Mouse (Mus musculus) midbrain, embryonic 13.5 days (tissue): ENCODE results near the gene Ncf1. TPM values are rescaled to one million over a fixed set of nuclear protein-coding genes. Genes with fewer than 3 reads are reported as not detected.
A peak's percentile ranks its signal among the peaks of the same experiment; 100 is the strongest.

Experiments
- ATAC-seq: fragments of 200-750 bp; cut with Nextera tagmentation; 2 replicates; pipeline ENCODE4 v1.8.0; 2017; ENCODE audit warnings: mild to moderate bottlenecking, moderate TSS enrichment, moderate library complexity
- H3K27ac ChIP-seq: fragments of 300-500 bp; sonication (generic); 2 replicates; pipeline ENCODE4 v1.5.1; 2015; ENCODE audit warnings: inconsistent platforms, mild to moderate bottlenecking, moderate library complexity
- H3K27me3 ChIP-seq: fragments of 300-500 bp; sonication (generic); 2 replicates; pipeline ENCODE4 v1.6.1; 2015; ENCODE audit warnings: mild to moderate bottlenecking, inconsistent platforms
- H3K36me3 ChIP-seq: fragments of 300-500 bp; sonication (generic); 2 replicates; pipeline ENCODE4 v1.6.1; 2015; ENCODE audit warnings: mild to moderate bottlenecking, inconsistent platforms
- H3K4me1 ChIP-seq: fragments of 300-500 bp; sonication (generic); replicated peaks from 2 replicates; pipeline ENCODE4 v1.6.1; 2015; ENCODE audit warnings: inconsistent platforms
- H3K4me2 ChIP-seq: fragments of 300-500 bp; sonication (generic); replicated peaks from 2 replicates; pipeline ENCODE4 v1.6.1; 2015; ENCODE audit warnings: moderate library complexity, mild to moderate bottlenecking, inconsistent platforms
- H3K4me3 ChIP-seq: fragments of 300-500 bp; sonication (generic); replicated peaks from 2 replicates; pipeline ENCODE4 v1.5.1; 2015; ENCODE audit warnings: mild to moderate bottlenecking, inconsistent platforms
- H3K9ac ChIP-seq: fragments of 300-500 bp; sonication (generic); replicated peaks from 2 replicates; pipeline ENCODE4 v1.6.1; 2015; ENCODE audit warnings: mild to moderate bottlenecking, inconsistent platforms
- H3K9me3 ChIP-seq: fragments of 300-500 bp; sonication (generic); 2 replicates; pipeline ENCODE4 v1.6.1; 2016; ENCODE audit warnings: mild to moderate bottlenecking, inconsistent platforms
- WGBS: fragments of 180-500 bp; shearing (Covaris S2); methylation state at CpG from one replicate; pipeline ENCODE4 v1.1.7; 2015; 5-methylcytosine and 5-hydroxymethylcytosine counted together
- polyA plus RNA-seq: library from polyadenylated mRNA; unstranded; fragments of >200 nt; fragmentation: Nextera tagmentation; extraction: Ambion mirVana; gene quantifications from 2 replicates; pipeline ENCODE4 v1.2.1, GENCODE M21; 2015

Gene Ncf1
- polyA plus RNA-seq, 1 experiment from 2014 or later, result 1.6 TPM

- Histone ChIP-seq H3K4me1 (0 out of 2 replicates have a peak, but pooled peaks cover 4% of the 10 kb centered on the region), H3K27ac (no peak overlapping the region), H3K9me3 (no peaks in the 10 kb centered on the region), H3K36me3 (no peaks in the 10 kb centered on the region), H3K4me2 (no peak overlapping the region), H3K4me3 (no peak overlapping the region), H3K27me3 (peaks cover 6% of the 10 kb centered on the region), H3K9ac (no peak overlapping the region)
- WGBS, result 40% methylated on average over 11 of the region's 11 CpGs
- ATAC-seq, result no peak; the same call in 1 of the 2 replicates
These were observed 1.7 kb downstream of the Ncf1 start for GRCm38 (mm10) chr5:134227574-134228248.

GRCm38 (mm10) chr5:134226946-134227345 is 2.5 kb downstream of the Ncf1 start:
- Histone ChIP-seq H3K9ac (no peak overlapping the region), H3K4me1 (peaks cover 8% of the 10 kb centered on the region), H3K36me3 (no peaks in the 10 kb centered on the region), H3K27ac (no peak overlapping the region), H3K4me3 (no peak overlapping the region), H3K9me3 (no peaks in the 10 kb centered on the region), H3K4me2 (no peak overlapping the region), H3K27me3 (peaks cover 11% of the 10 kb centered on the region)
- ATAC-seq, result no peak
- WGBS, result 80% methylated on average over 12 of the region's 12 CpGs

- H3K4me1 ChIP-seq, result peaks cover 14% of the 10 kb centered on the region
- H3K27me3 ChIP-seq, result peaks cover 14% of the 10 kb centered on the region
- H3K36me3 ChIP-seq, result no peaks in the 10 kb centered on the region
- H3K4me2 ChIP-seq, result no peak overlapping the region
- no peak overlapping the region for H3K27ac ChIP-seq
- no peak overlapping the region for H3K9ac ChIP-seq
- H3K9me3 ChIP-seq, result no peaks in the 10 kb centered on the region
- ATAC-seq, result no peak
- no peak overlapping the region for H3K4me3 ChIP-seq
- WGBS, result 81% methylated on average over 30 of the region's 30 CpGs
These were observed 4.1 kb downstream of the Ncf1 start for GRCm38 (mm10) chr5:134225110-134225901.

- Histone ChIP-seq H3K9me3 (no peaks in the 10 kb centered on the region), H3K9ac (peak overlapping the region; percentile 54), H3K4me2 (peak overlapping the region; percentile 54), H3K4me3 (peak overlapping the region; percentile 30), H3K4me1 (peaks cover 10% of the 10 kb centered on the region), H3K27ac (no peak overlapping the region), H3K27me3 (peaks cover 14% of the 10 kb centered on the region), H3K36me3 (peaks cover 9% of the 10 kb centered on the region)
- WGBS, result under 1% methylated on average over 35 of the region's 36 CpGs
- ATAC-seq, result peak; percentile 54
These were observed 7.7 kb downstream of the Ncf1 start for GRCm38 (mm10) chr5:134221708-134222150.

GRCm38 (mm10) chr5:134221278-134221677 is 8.1 kb downstream of the Ncf1 start:
- Histone ChIP-seq H3K4me3 (peak overlapping the region; percentile 30; the same call in 1 of the 2 replicates), H3K4me1 (peaks cover 10% of the 10 kb centered on the region), H3K9me3 (no peaks in the 10 kb centered on the region), H3K27me3 (peaks cover 14% of the 10 kb centered on the region), H3K36me3 (peaks cover 14% of the 10 kb centered on the region), H3K9ac (peak overlapping the region; percentile 54; the same call in 1 of the 2 replicates), H3K4me2 (peak overlapping the region; percentile 54), H3K27ac (no peak overlapping the region)
- ATAC-seq, result no peak
- WGBS, result 46% methylated on average over 4 of the region's 4 CpGs

GRCm38 (mm10) chr5:134217900-134218299 is 11.5 kb downstream of the Ncf1 start:
- Histone ChIP-seq H3K27me3 (peaks cover 10% of the 10 kb centered on the region), H3K4me2 (no peak overlapping the region), H3K9me3 (no peaks in the 10 kb centered on the region), H3K4me1 (peaks cover 13% of the 10 kb centered on the region), H3K27ac (no peak overlapping the region), H3K9ac (no peak overlapping the region), H3K36me3 (peaks cover 41% of the 10 kb centered on the region), H3K4me3 (no peak overlapping the region)
- WGBS, result 94% methylated on average over 7 of the region's 7 CpGs
- no peak for ATAC-seq

GRCm38 (mm10) chr5:134214021-134214806 is 15.2 kb downstream of the Ncf1 start:
- 84% methylated on average over 12 of the region's 12 CpGs for WGBS
- H3K36me3 ChIP-seq, result peaks cover 63% of the 10 kb centered on the region

GRCm38 (mm10) chr5:134209931-134210554 is 19.4 kb downstream of the Ncf1 start:
- no peaks in the 10 kb centered on the region for H3K9me3 ChIP-seq
- 0 out of 2 replicates have a peak, but pooled peaks cover 3% of the 10 kb centered on the region for H3K4me1 ChIP-seq
- no peak overlapping the region for H3K4me3 ChIP-seq
- no peak for ATAC-seq
- WGBS, result 76% methylated on average over 11 of the region's 11 CpGs
- no peak overlapping the region for H3K9ac ChIP-seq
- no peak overlapping the region for H3K4me2 ChIP-seq
- H3K36me3 ChIP-seq, result peaks cover 53% of the 10 kb centered on the region
- no peaks in the 10 kb centered on the region for H3K27me3 ChIP-seq
- H3K27ac ChIP-seq, result no peak overlapping the region

More at GRCm38 (mm10) chr5:134214021-134214806, 15.2 kb downstream of the Ncf1 start:
- Histone ChIP-seq H3K27me3 (no peaks in the 10 kb centered on the region), H3K4me2 (no peak overlapping the region), H3K9me3 (no peaks in the 10 kb centered on the region), H3K9ac (no peak overlapping the region), H3K4me3 (no peak overlapping the region), H3K27ac (no peak overlapping the region), H3K4me1 (0 out of 2 replicates have a peak, but pooled peaks cover 3% of the 10 kb centered on the region)
- no peak for ATAC-seq

- ATAC-seq, result no peak
- H3K4me2 ChIP-seq, result no peak overlapping the region
- peaks cover 54% of the 10 kb centered on the region for H3K36me3 ChIP-seq
- 84% methylated on average over 10 of the region's 10 CpGs for WGBS
- no peaks in the 10 kb centered on the region for H3K9me3 ChIP-seq
- no peaks in the 10 kb centered on the region for H3K27me3 ChIP-seq
- H3K27ac ChIP-seq, result no peak overlapping the region
- no peak overlapping the region for H3K9ac ChIP-seq
- no peaks in the 10 kb centered on the region for H3K4me1 ChIP-seq
- H3K4me3 ChIP-seq, result no peak overlapping the region
These were observed 22.7 kb downstream of the Ncf1 start for GRCm38 (mm10) chr5:134206721-134207120.

GRCm38 (mm10) chr5:134193664-134194063 is 35.8 kb downstream of the Ncf1 start:
- no peak overlapping the region for H3K27ac ChIP-seq
- 91% methylated on average over 8 of the region's 8 CpGs for WGBS
- H3K9me3 ChIP-seq, result no peaks in the 10 kb centered on the region
- H3K9ac ChIP-seq, result no peak overlapping the region
- H3K4me1 ChIP-seq, result no peaks in the 10 kb centered on the region
- H3K4me2 ChIP-seq, result no peak overlapping the region
- ATAC-seq, result no peak
- peaks cover 58% of the 10 kb centered on the region for H3K36me3 ChIP-seq
- H3K4me3 ChIP-seq, result no peak overlapping the region
- no peaks in the 10 kb centered on the region for H3K27me3 ChIP-seq

- Histone ChIP-seq H3K9ac (no peak overlapping the region), H3K36me3 (peaks cover 16% of the 10 kb centered on the region), H3K27ac (no peak overlapping the region), H3K4me3 (no peak overlapping the region), H3K9me3 (no peaks in the 10 kb centered on the region), H3K27me3 (no peaks in the 10 kb centered on the region), H3K4me1 (peaks cover 2% of the 10 kb centered on the region), H3K4me2 (no peak overlapping the region)
- ATAC-seq, result no peak
- WGBS, result 91% methylated on average over 7 of the region's 7 CpGs
These were observed 40.9 kb downstream of the Ncf1 start for GRCm38 (mm10) chr5:134188571-134188970.
